Mouse (Mus musculus): ENCODE results near the gene BC030867. TPM values are rescaled to one million over a fixed set of nuclear protein-coding genes. Genes with fewer than 3 reads are reported as not detected.

The BC030867 gene
- polyA plus RNA-seq, 1 experiment from 2014 or later, result 22.2 TPM

DNA sequence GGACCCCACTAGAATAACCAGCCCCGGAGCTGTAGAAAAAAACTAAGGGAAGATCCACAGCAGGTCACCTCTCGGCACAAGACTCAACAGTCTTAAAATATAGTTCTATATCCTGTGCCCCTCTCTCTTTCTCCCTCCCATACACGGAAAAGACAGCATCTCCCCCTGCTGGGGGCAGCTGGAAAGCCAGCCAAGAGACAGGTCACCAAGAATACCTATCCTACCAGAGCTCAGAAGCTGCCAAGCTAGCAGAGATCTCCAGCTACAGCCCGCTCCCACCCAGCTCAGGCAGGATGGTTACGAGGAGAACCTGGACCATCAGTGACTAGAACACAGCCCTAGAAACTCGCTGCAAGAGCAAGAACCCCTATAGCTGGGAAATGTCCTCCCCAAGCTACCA lies 25.5 kb upstream of the BC030867 start:
- WGBS, result 31% methylated on average over 6 of the region's 6 CpGs
- H3K9me3 ChIP-seq (replicated peaks), result no peaks in the 10 kb centered on the region
- no peak overlapping the region for H3K4me3 ChIP-seq (replicated peaks)
- H3K27ac ChIP-seq, result no peak overlapping the region
- H3K27me3 ChIP-seq, result no peaks in the 10 kb centered on the region
- peaks cover 3% of the 10 kb centered on the region; the same call in 1 of the 2 replicates for H3K36me3 ChIP-seq
- no peak overlapping the region for H3K9ac ChIP-seq
- no peak for ATAC-seq (replicated peaks; ENCODE audit: low FRiP score)
- H3K4me1 ChIP-seq, result peaks cover 87% of the 10 kb centered on the region
- H3K4me2 ChIP-seq, result no peak overlapping the region

DNA sequence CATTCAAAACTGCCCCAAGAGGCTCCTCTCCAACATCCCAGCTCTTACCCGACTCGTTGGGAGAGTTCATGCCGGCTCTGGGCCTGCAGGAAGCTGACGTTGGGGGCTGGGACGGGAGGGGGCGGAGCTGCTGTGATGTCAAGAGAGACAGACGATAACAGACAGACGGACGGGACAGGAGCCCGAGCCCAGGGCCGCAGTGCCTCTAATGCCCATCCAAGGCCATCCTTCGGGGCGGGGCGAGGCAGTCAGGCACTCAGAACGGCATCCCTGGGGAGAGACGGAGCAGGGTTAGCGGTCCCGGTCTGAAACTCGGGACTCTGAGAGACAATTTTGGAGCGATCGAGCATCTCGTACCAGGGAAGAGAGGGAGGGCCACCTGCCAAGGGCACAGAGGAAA lies 24.0 kb upstream of the BC030867 start:
- no peak overlapping the region for H3K27ac ChIP-seq
- H3K4me2 ChIP-seq, result peak overlapping the region; percentile 52
- H3K36me3 ChIP-seq, result peaks cover 3% of the 10 kb centered on the region; the same call in 1 of the 2 replicates
- H3K27me3 ChIP-seq, result no peaks in the 10 kb centered on the region
- H3K4me3 ChIP-seq (replicated peaks), result peak overlapping the region; percentile 9
- peak overlapping the region; percentile 21; the same call in 1 of the 2 replicates for H3K9ac ChIP-seq
- H3K4me1 ChIP-seq, result peaks cover 86% of the 10 kb centered on the region
- 10% methylated on average over 22 of the region's 22 CpGs for WGBS
- ATAC-seq (replicated peaks; ENCODE audit: low FRiP score), result no peak
- H3K9me3 ChIP-seq (replicated peaks), result no peaks in the 10 kb centered on the region

DNA sequence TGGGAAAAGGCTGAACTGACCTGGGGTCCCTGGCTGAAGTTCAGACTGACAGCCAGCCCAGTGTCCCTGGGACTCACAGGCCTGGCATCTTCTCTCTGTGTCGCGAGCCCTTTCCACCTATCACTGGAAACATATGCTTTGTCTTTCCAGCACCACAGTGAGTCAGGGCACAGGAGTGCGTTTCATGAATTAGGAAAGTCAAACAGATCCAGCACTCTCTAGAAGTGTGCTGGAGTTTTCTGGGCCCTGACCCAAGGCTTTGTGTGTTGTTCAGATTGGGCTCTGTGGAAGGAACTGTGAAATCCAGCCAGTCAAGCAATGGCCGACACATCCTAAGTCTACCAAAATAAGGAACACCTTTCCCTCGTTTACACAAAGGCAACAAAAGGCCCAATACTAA lies 23.5 kb upstream of the BC030867 start:
- no peak for ATAC-seq (replicated peaks; ENCODE audit: low FRiP score)
- Histone ChIP-seq H3K9me3 (replicated peaks) (no peaks in the 10 kb centered on the region), H3K36me3 (peaks cover 3% of the 10 kb centered on the region; the same call in 1 of the 2 replicates), H3K4me2 (peak overlapping the region; percentile 52; the same call in 1 of the 2 replicates), H3K4me1 (peaks cover 81% of the 10 kb centered on the region), H3K4me3 (replicated peaks) (no peak overlapping the region), H3K27ac (no peak overlapping the region), H3K9ac (no peak overlapping the region), H3K27me3 (no peaks in the 10 kb centered on the region)
- 69% methylated on average over 5 of the region's 5 CpGs for WGBS

DNA sequence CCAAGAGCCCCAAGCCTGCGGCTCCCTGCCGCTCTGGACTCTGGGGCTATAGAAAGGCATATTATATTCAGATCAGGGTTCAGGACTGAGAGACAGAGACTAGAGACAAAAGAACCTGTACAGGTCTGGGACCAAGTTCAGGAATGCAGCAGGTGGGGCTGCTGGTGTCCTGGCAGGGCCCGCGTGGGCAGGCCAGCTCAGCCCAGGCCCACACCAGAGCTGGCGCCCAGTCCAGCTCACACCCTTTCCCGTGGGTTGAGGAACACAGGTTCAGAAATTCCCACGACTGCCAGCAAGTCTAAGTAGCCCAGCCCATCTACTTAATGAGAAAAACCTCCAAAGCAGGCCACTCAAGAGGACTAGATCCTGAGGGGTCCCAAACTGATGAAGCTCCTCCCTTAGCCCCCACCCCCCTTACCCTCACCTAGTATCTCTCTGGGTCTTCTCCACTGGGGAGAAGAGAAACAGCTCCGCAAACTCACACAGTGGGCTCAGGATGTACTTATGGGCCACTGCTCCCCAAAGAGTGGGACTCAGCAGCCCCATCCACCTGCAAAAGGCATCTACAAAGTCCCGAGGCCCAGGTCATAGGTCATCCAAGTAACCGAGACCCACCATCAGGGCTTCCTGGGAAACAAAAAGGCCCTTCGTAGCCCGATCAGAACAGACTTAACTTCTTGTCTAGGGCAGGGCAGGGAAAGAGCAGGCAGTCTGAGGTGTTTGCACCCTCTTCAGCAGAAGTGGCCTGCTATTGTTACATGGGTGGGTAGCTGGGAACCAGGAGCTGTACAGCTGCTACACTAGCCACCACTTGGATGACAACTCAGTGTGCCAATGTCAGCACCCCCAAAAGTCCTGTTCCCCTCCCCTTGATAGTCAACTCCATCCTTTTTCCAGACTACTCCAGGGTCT lies 22.4 kb upstream of the BC030867 start:
- H3K9me3 ChIP-seq (replicated peaks), result no peaks in the 10 kb centered on the region
- H3K36me3 ChIP-seq, result peaks cover 3% of the 10 kb centered on the region; the same call in 1 of the 2 replicates
- no peak for ATAC-seq (replicated peaks; ENCODE audit: low FRiP score)
- H3K4me3 ChIP-seq (replicated peaks), result no peak overlapping the region
- H3K4me1 ChIP-seq, result peaks cover 73% of the 10 kb centered on the region
- H3K27me3 ChIP-seq, result no peaks in the 10 kb centered on the region
- no peak overlapping the region for H3K4me2 ChIP-seq
- WGBS, result 72% methylated on average over 12 of the region's 12 CpGs
- H3K9ac ChIP-seq, result no peak overlapping the region
- H3K27ac ChIP-seq, result no peak overlapping the region

DNA sequence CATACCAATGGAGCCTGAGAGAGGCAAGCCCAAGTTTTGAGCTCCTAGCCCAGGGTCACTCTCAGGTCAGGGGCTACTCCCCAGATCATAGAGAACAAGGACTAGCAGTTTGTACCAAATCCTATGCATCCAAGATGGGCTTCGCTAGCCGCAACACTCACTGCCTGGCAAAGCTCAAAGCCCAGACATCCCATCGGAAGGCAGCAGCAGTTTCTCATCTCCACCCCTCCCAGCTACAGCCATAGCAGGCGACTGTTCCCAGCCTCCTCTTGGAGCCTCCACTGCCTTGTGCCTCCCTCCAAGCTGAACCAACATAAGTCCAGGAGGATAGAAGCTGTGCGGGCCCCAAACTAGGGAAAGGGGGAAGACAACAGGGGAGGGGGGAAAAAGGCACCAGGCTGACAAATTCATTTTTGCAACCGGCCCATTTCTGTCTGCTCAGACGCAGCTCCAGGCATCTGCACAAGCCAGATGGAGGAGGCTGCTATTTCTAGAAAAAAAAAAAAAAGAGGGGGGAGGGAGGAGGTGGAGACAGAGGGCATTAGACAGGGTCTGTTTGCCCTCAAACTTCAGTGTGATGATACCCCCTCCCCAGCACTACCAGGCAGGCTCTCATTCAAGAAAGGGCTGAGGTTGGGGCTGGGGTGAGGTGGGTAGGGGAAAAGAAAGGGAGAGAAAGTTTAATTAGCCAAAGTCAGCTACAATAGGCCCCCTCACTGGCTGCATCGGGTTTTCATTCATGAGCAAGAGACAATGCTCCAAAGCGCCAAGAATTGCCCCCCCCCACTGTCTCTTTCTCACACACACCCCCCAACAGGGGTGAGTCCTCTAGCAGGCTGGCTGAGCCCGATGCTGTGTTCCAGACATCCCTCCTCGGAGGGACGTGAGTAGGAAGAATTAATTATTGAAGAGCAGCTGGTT lies 21.2 kb upstream of the BC030867 start:
- H3K4me2 ChIP-seq, result peak overlapping the region; percentile 91
- WGBS, result 26% methylated on average over 12 of the region's 12 CpGs
- H3K36me3 ChIP-seq, result peaks cover 3% of the 10 kb centered on the region; the same call in 1 of the 2 replicates
- H3K27me3 ChIP-seq, result no peaks in the 10 kb centered on the region
- peaks cover 62% of the 10 kb centered on the region for H3K4me1 ChIP-seq
- H3K9ac ChIP-seq, result no peak overlapping the region
- H3K27ac ChIP-seq, result no peak overlapping the region
- peak overlapping the region; percentile 82 for H3K4me3 ChIP-seq (replicated peaks)
- ATAC-seq (replicated peaks; ENCODE audit: low FRiP score), result no peak
- no peaks in the 10 kb centered on the region for H3K9me3 ChIP-seq (replicated peaks)

DNA sequence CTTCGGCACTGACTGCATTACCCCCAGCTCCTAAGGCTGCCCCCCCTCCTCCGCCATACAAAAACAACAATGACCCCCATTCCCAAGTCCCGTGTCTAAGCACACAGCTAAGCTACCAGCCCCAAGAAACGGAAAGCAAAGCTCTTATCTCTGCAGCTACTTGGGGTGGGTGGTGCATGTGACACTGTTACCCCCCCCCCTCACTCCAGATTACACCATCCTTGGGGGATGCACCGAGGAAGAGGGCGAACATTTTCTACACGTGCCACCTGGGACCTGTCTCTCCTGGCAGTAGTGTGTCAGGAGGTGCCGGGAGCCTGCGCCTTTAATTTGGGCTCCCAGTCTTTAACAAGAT lies 20.5 kb upstream of the BC030867 start:
- WGBS, result 26% methylated on average over 9 of the region's 9 CpGs
- Histone ChIP-seq H3K27ac (no peak overlapping the region), H3K9ac (no peak overlapping the region)

DNA sequence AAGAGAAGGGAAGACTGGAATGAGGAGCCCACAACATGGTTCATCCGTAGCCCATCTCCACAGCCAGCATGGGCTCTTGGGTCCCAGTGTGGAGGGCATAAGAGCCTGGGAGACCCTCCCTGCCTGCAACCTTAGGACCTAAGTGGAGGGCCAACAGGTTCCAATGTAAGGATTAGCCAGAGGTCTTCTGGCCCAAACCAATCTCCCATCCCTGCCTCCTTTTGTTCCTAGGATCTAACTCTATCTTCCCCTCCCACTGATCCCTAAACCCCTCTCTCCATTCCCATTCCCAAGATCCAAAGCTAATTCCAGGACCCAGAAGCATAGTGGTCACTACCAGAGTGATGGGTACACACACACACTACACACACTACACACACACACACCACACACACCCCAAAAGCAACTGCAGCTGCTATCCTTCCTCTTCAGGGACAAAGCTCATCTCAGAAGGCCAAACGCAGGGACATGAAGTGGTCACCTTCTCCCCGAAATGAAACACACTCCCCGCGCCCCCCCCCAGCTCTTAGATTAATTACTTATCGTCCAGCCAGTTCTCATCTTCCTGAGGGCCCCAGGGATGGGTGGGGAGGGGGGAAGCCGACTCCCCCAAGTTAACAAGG lies 19.9 kb upstream of the BC030867 start:
- no peak for ATAC-seq (replicated peaks; ENCODE audit: low FRiP score)
- Histone ChIP-seq H3K9me3 (replicated peaks) (no peaks in the 10 kb centered on the region), H3K4me1 (peaks cover 55% of the 10 kb centered on the region), H3K36me3 (no peaks in the 10 kb centered on the region), H3K27ac (no peak overlapping the region), H3K4me2 (peak overlapping the region; percentile 91), H3K9ac (peak overlapping the region; percentile 69), H3K27me3 (no peaks in the 10 kb centered on the region), H3K4me3 (replicated peaks) (peak overlapping the region; percentile 82)
- WGBS, result 17% methylated on average over 7 of the region's 7 CpGs

More for the DNA sequence above, 20.5 kb upstream of the BC030867 start:
- H3K27me3 ChIP-seq, result no peaks in the 10 kb centered on the region
- ATAC-seq (replicated peaks; ENCODE audit: low FRiP score), result no peak
- no peaks in the 10 kb centered on the region for H3K36me3 ChIP-seq
- H3K4me3 ChIP-seq (replicated peaks), result peak overlapping the region; percentile 82
- no peaks in the 10 kb centered on the region for H3K9me3 ChIP-seq (replicated peaks)
- H3K4me1 ChIP-seq, result peaks cover 56% of the 10 kb centered on the region
- H3K4me2 ChIP-seq, result peak overlapping the region; percentile 91

DNA sequence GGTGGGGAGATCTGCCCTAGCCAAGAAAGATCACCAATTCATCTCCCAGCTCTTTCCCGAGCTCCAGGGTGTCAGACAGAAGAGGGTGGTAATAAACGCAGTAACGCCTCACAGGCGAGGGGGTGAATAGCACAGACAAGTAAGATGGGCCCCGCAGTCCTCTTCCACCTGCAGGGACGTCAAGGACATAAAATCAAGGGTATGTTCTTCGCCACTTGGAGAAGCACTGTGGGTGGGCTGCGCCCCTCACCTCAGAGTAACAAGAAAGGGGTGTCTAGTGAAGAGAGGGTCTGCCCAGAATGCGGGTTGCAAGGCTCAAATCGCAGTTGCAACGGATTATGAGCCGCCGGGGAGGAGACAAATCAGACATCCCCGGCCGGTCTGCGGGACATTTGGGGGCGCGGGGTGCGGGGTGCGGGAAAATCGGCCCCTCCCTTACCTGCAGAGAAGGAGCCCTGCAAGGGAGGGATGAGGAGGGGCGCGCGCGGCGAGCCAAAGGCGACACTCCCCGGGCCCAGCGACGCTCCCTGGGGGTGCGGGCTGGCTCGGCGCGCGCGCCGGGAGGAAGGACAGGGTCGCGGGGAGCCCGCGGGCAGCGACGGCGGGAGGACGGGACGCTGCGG lies 19.2 kb upstream of the BC030867 start:
- WGBS, result under 1% methylated on average over 46 of the region's 47 CpGs
- no peaks in the 10 kb centered on the region for H3K9me3 ChIP-seq (replicated peaks)
- ATAC-seq (replicated peaks; ENCODE audit: low FRiP score), result peak; percentile 26; the same call in 1 of the 2 replicates
- no peaks in the 10 kb centered on the region for H3K27me3 ChIP-seq
- H3K27ac ChIP-seq, result peak overlapping the region; percentile 81
- H3K36me3 ChIP-seq, result no peaks in the 10 kb centered on the region
- peaks cover 48% of the 10 kb centered on the region for H3K4me1 ChIP-seq
- peak overlapping the region; percentile 91 for H3K4me2 ChIP-seq
- peak overlapping the region; percentile 69 for H3K9ac ChIP-seq
- H3K4me3 ChIP-seq (replicated peaks), result peak overlapping the region; percentile 82

DNA sequence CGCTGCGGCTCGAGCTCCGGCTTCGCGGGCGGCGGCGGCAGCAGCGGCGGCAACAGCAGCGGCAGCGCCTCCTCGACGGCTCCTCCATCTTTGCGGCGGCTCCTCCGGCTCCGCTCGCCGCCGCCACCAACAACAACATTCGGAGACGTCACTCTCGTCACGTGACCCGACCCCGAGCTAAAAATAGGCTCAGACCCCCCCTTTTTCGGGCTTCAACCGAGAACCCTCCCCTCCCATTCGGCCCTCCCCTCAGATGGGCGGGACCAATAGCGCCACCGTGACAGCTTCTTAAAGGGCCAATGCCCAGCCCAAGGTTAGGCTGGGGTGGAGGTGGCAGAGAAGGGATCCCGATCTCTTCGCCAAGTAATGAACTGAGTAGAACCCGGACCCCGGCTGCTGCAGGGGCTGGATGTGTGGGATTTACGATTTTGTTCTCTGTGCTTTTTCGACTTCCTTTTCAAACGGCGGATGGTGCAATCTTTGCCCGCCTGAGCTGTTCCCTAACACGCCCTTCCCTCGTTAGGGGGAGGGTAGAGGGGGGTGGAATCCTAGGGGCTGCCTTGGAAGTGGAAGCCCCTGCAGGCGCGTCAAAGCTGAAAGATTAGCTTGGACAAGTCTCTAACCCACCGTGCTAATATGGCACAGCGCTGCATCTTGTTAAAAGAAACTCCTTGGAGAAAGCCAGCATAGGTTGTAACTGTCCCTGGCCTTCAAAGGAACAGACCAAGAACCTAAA lies 18.5 kb upstream of the BC030867 start, which contains the start of gene Hdac5:
Gene Hdac5 (minus strand): TSS at position 161 of the 736 bp plus-strand sequence.
- Histone ChIP-seq H3K4me3 (replicated peaks) (peak within 1 kb of the TSS; percentile 82), H3K9me3 (replicated peaks) (no peaks in the 10 kb centered on the region), H3K9ac (peak within 1 kb of the TSS; percentile 69), H3K4me2 (peak within 1 kb of the TSS; percentile 91), H3K36me3 (no peaks in the 10 kb centered on the region), H3K27ac (peak within 1 kb of the TSS; percentile 81), H3K27me3 (no peaks in the 10 kb centered on the region), H3K4me1 (peaks cover 40% of the 10 kb centered on the region)
- peak; percentile 89 for ATAC-seq (replicated peaks; ENCODE audit: low FRiP score)
- WGBS, result 3% methylated on average over 48 of the region's 49 CpGs

DNA sequence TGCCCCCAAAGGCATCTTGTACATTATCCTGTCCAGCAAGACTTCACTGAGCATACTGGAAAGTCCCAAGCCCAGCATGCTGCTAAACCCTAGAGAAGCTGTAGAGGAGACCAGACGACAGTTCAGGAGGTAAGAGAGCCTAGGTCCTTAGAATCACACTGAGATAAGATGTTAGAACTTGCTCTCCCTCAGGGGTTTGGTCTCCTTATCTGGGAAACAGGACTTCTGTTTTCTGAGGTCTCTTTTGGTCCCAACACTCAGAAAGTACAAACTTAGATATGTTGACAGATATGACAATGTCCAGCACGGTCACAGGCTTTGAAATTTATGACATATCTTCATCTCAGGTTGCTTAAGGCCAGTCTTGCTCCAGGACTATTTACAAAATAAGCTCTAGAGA lies 12.7 kb upstream of the BC030867 start:
- Histone ChIP-seq H3K36me3 (no peaks in the 10 kb centered on the region), H3K9ac (no peak overlapping the region), H3K4me3 (replicated peaks) (no peak overlapping the region), H3K27ac (no peak overlapping the region), H3K4me1 (no peaks in the 10 kb centered on the region), H3K4me2 (no peak overlapping the region), H3K27me3 (no peaks in the 10 kb centered on the region), H3K9me3 (replicated peaks) (no peaks in the 10 kb centered on the region)
- no peak for ATAC-seq (replicated peaks; ENCODE audit: low FRiP score)
- 66% methylated on average over 2 of the region's 2 CpGs for WGBS

DNA sequence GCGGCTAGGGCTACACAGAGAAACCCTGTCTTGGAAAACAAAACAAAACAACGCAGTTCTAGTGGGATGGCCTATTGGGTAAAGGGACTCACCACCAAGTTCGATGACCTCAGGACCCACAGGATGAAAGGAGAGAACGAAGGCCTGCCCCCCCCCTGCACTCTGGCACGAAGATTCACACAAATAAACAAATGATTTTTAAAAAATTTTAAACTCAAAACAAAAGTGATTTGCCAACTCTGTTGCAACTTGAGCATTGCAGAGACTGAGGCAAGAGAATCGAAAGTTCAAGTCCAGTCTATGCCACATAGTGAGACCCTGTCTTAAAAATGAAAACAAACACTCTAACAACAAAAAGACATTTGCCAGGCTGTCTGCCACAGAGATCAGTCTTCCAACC lies 8.0 kb upstream of the BC030867 start:
- Histone ChIP-seq H3K4me1 (peaks cover 12% of the 10 kb centered on the region), H3K9ac (no peak overlapping the region), H3K9me3 (replicated peaks) (no peaks in the 10 kb centered on the region), H3K27me3 (no peaks in the 10 kb centered on the region; the same call in 1 of the 2 replicates), H3K4me3 (replicated peaks) (no peak overlapping the region), H3K4me2 (no peak overlapping the region), H3K27ac (no peak overlapping the region), H3K36me3 (no peaks in the 10 kb centered on the region)
- ATAC-seq (replicated peaks; ENCODE audit: low FRiP score), result no peak
- WGBS, result 87% methylated on average over 6 of the region's 6 CpGs

Data from kidney, embryonic 15.5 days (tissue).